ENCODE assay signal across 8 mouse cellular contexts in genomic region chr7:109438781-109439591, GRCm38 (mm10). TPM values are rescaled to one million over a fixed set of nuclear protein-coding genes. Genes with fewer than 3 reads are reported as not detected.
A peak's percentile ranks its signal among the peaks of the same experiment; 100 is the strongest.
DNase-seq lines count a peak whose midpoint lies in the region; ATAC-seq and TF ChIP-seq lines count a peak whose summit lies in the region.

Gene Stk33, minus strand, starts transcription at chr7:109439081.

- no peak for TF ChIP-seq RAD21 in CH12.LX (IDR thresholded peaks at IDR 0.05; ENCODE audit: low read depth, low read length)

- in situ Hi-C loops in CH12.LX (cut with MboI; ENCODE audit: low pct_ligation_motif_present, low pct_unique_long_range_greater_than_20kb, low sequenced_read_pairs): no loop called here

- under 1% methylated on average over 62 of the region's 62 CpGs for WGBS in forebrain, embryonic 16.5 days

- H3K9ac ChIP-seq in CH12.LX (ENCODE audit: insufficient read depth, low read depth): no peak within 1 kb of the TSS
- H3K9ac ChIP-seq in forebrain, embryonic 16.5 days (replicated peaks; ENCODE audit: low read depth, low read length): peak within 1 kb of the TSS; percentile 76

- no peaks in the 10 kb centered on the region for H3K9me3 ChIP-seq in CH12.LX (replicated peaks; ENCODE audit: low read length)
- H3K9me3 ChIP-seq in forebrain, embryonic 16.5 days (ENCODE audit: control insufficient read depth, low read length): no peaks in the 10 kb centered on the region

- no peak within 1 kb of the TSS for H3K4me3 ChIP-seq in CH12.LX (replicated peaks in 1 of 3; ENCODE audit: low read depth in 2 of 3, low read length in 2 of 3, poor library complexity in 1 of 3)
- peak within 1 kb of the TSS; percentile 55 for H3K4me3 ChIP-seq in forebrain, embryonic 16.5 days (replicated peaks; ENCODE audit: low read length)

- no peaks in the 10 kb centered on the region for H3K27me3 ChIP-seq in CH12.LX (replicated peaks)
- H3K27me3 ChIP-seq in forebrain, embryonic 16.5 days (replicated peaks; ENCODE audit: control insufficient read depth, insufficient read depth, low read length): no peaks in the 10 kb centered on the region

- TF ChIP-seq EP300 in CH12.LX (IDR thresholded peaks at IDR 0.05; ENCODE audit: low read length): no peak

- intact Hi-C loops in heart, postnatal 36 days (cut with DNase I): no loop called here
- intact Hi-C loops in left cerebral cortex, postnatal 4 days (cut with DNase I): no loop called here

- peak within 1 kb of the TSS; percentile 4; the same call in 1 of the 2 replicates for H3K4me2 ChIP-seq in CH12.LX (ENCODE audit: insufficient read depth, low read depth, poor library complexity, severe bottlenecking)
- H3K4me2 ChIP-seq in forebrain, embryonic 16.5 days (ENCODE audit: low read length): peak within 1 kb of the TSS; percentile 87

- DNase-seq in CH12.LX (ENCODE audit: extremely low read depth): no peak
- DNase-seq in adrenal gland, adult 2 months: peak; percentile 52
- peak; percentile 31 to 55 for DNase-seq in heart, postnatal 36 days
- DNase-seq in left cerebral cortex, postnatal 4 days: peak; percentile 57
- DNase-seq in skeletal muscle tissue, adult 2 months (ENCODE audit: low read depth, low spot score): peak; percentile 10
- DNase-seq in spleen, postnatal 14 days (ENCODE audit: low spot score in 2 of 2): no peak

- TF ChIP-seq POLR2A in CH12.LX (IDR thresholded peaks at IDR 0.05; ENCODE audit: low read depth, low read length): no peak

- no peak for TF ChIP-seq CTCF in CH12.LX (conservative IDR thresholded peaks at IDR 0.05 in 1 of 2, IDR thresholded peaks at IDR 0.05 in 1 of 2; ENCODE audit: low read depth in 2 of 2, low read length in 2 of 2)

- H3K27ac ChIP-seq in CH12.LX (ENCODE audit: insufficient read depth, low read depth): no peak within 1 kb of the TSS
- H3K27ac ChIP-seq in forebrain, embryonic 16.5 days (ENCODE audit: low read length): peak within 1 kb of the TSS; percentile 75

- no peaks in the 10 kb centered on the region for H3K36me3 ChIP-seq in CH12.LX (replicated peaks in 1 of 2; ENCODE audit: control insufficient read depth in 1 of 2, insufficient read depth in 1 of 2, low read length in 1 of 2)
- H3K36me3 ChIP-seq in forebrain, embryonic 16.5 days (ENCODE audit: control insufficient read depth, insufficient read depth): no peaks in the 10 kb centered on the region

- H3K4me1 ChIP-seq in CH12.LX (ENCODE audit: control insufficient read depth in 1 of 2, insufficient read depth in 2 of 2): peaks cover 2 to 4% of the 10 kb centered on the region in 2 experiments; a peak in 1 of 4 replicates
- peaks cover 13% of the 10 kb centered on the region for H3K4me1 ChIP-seq in forebrain, embryonic 16.5 days (replicated peaks; ENCODE audit: control insufficient read depth, insufficient read depth, low read length)

- peak; percentile 86 for ATAC-seq in forebrain, embryonic 16.5 days
- ATAC-seq in megakaryocyte-erythroid progenitor cell, adult 5-6 weeks (replicated peaks; ENCODE audit: low FRiP score, low TSS enrichment, poor library complexity, severe bottlenecking): 0 out of 2 replicates have a peak, but pooled peaks have one; percentile 26

- H3K79me2 ChIP-seq in CH12.LX (replicated peaks; ENCODE audit: control insufficient read depth, extremely low read depth, insufficient read depth, poor library complexity, severe bottlenecking): no peaks in the 10 kb centered on the region

- dilution Hi-C loops in CH12.LX (cut with MboI; ENCODE audit: extremely low pct_ligation_motif_present, extremely low pct_unique_long_range_greater_than_20kb, low sequenced_read_pairs): no loop called here

TF ChIP-seq in CH12.LX, 34 proteins besides CTCF, POLR2A, EP300 and RAD21:
- no peak for TF ChIP-seq SIN3A (IDR thresholded peaks at IDR 0.05; ENCODE audit: low read length)
- TF ChIP-seq IRF4 (IDR thresholded peaks at IDR 0.05; ENCODE audit: low read depth, low read length): no peak
- TF ChIP-seq ETS1 (conservative IDR thresholded peaks at IDR 0.05; ENCODE audit: low read depth, low read length): no peak
- no peak for TF ChIP-seq ZKSCAN1 (IDR thresholded peaks at IDR 0.05; ENCODE audit: borderline replicate concordance, low read depth, low read length)
- no peak for TF ChIP-seq MAFK (IDR thresholded peaks at IDR 0.05; ENCODE audit: insufficient replicate concordance, low read length)
- no peak for TF ChIP-seq ZNF384 (IDR thresholded peaks at IDR 0.05; ENCODE audit: low read depth, low read length)
- TF ChIP-seq TCF12 (IDR thresholded peaks at IDR 0.05; ENCODE audit: low read depth, low read length): no peak
- TF ChIP-seq USF1 (IDR thresholded peaks at IDR 0.05; ENCODE audit: low read depth, low read length): no peak
- no peak for TF ChIP-seq UBTF (IDR thresholded peaks at IDR 0.05; ENCODE audit: low read depth, low read length)
- no peak for TF ChIP-seq USF2 (conservative IDR thresholded peaks at IDR 0.05; ENCODE audit: low read depth, low read length)
- no peak for TF ChIP-seq POLR2AphosphoS2 (IDR thresholded peaks at IDR 0.05; ENCODE audit: low read depth, low read length)
- TF ChIP-seq MAZ (IDR thresholded peaks at IDR 0.05; ENCODE audit: low read depth, low read length): no peak
- TF ChIP-seq SMC3 (IDR thresholded peaks at IDR 0.05; ENCODE audit: low read depth, low read length): no peak
- TF ChIP-seq GABPA (IDR thresholded peaks at IDR 0.05; ENCODE audit: insufficient replicate concordance, low read depth, low read length): no peak
- no peak for TF ChIP-seq CHD2 (IDR thresholded peaks at IDR 0.05; ENCODE audit: low read length)
- no peak for TF ChIP-seq JUN (IDR thresholded peaks at IDR 0.05; ENCODE audit: insufficient read depth, low read depth, low read length)
- TF ChIP-seq MEF2A (IDR thresholded peaks at IDR 0.05; ENCODE audit: borderline replicate concordance, low read depth, low read length): no peak
- TF ChIP-seq ZMIZ1 (IDR thresholded peaks at IDR 0.05; ENCODE audit: low read depth, low read length): no peak
- TF ChIP-seq JUND (conservative IDR thresholded peaks at IDR 0.05; ENCODE audit: low read depth, low read length): no peak

RNA-seq across cellular contexts. Expression of gene Stk33, which starts in this region (rescaled TPM):
- not detected in 2 replicates for total RNA-seq in CH12.LX (2012; rRNA removed)
- not detected in 2 replicates for total RNA-seq in CH12.LX (2014; rRNA removed)
- not detected in 2 replicates for polyA plus RNA-seq in CH12.LX (2012; ENCODE audit: insufficient read length, low read depth)
- total RNA-seq in adrenal gland, adult 2 months (2021): 1 to 10 TPM in 1 of 2 experiments, under 1 TPM in 1; 0.43 to 1.0 TPM
- polyA plus RNA-seq in adrenal gland, adult 2 months (2012; rRNA removed): 0.04 and 0.06 TPM in 2 replicates
- 5.0 and 6.8 TPM in 2 replicates for polyA plus RNA-seq in forebrain, embryonic 16.5 days (2015; fragmentation: Nextera tagmentation; extraction: Ambion mirVana)
- not detected for total RNA-seq in heart, postnatal 36 days (2021)
- 1 to 10 TPM; 1.9 to 2.7 TPM for total RNA-seq in left cerebral cortex, postnatal 4 days (2021)
- total RNA-seq in megakaryocyte-erythroid progenitor cell, adult 5-6 weeks (2014; fragmentation: Nextera tagmentation): not detected in 2 replicates
- total RNA-seq in megakaryocyte-erythroid progenitor cell, adult 5-6 weeks (2017): not detected in 2 replicates

Comparison
In these comparisons a context has a peak if more than half of its experiments do, and no peak if none do; other contexts are left out.
1. Peak in DNase-seq in heart, postnatal 36 days; RNA of the gene not detected or under 1 TPM.
2. Peak in ATAC-seq in megakaryocyte-erythroid progenitor cell, adult 5-6 weeks; RNA of the gene not detected or under 1 TPM.
3. DNase-seq: peak in adrenal gland, adult 2 months (single experiment), left cerebral cortex, postnatal 4 days (single experiment) and skeletal muscle tissue, adult 2 months (single experiment); none in CH12.LX (single experiment) and spleen, postnatal 14 days (0 of 2).